Mouse (Mus musculus): ENCODE data around the gene Ak9.

- TF ChIP-seq POLR2A (IDR thresholded peaks at IDR 0.05; ENCODE audit: extremely low read depth, insufficient read depth, low read length): no peak
- no peak for TF ChIP-seq CTCF (IDR thresholded peaks at IDR 0.05; ENCODE audit: extremely low read depth, insufficient read depth, low read length)
Observed at GRCm38 (mm10) chr10:41461057-41461722, 157.4 kb downstream of the Ak9 start.

Measured in cortical plate, adult 2 months (tissue).